Mouse (Mus musculus): Measurements from ENCODE around the gene Prm3. TPM values are rescaled to one million over a fixed set of nuclear protein-coding genes. Genes with fewer than 3 reads are reported as not detected.
"Not testable (repeated sequence)": the region's sequence is repeated elsewhere in the genome, so short reads cannot be mapped to it uniquely, and the experiment has no call there.

Prm3 gene
- polyA plus RNA-seq, 1 experiment, result not detected

DNA sequence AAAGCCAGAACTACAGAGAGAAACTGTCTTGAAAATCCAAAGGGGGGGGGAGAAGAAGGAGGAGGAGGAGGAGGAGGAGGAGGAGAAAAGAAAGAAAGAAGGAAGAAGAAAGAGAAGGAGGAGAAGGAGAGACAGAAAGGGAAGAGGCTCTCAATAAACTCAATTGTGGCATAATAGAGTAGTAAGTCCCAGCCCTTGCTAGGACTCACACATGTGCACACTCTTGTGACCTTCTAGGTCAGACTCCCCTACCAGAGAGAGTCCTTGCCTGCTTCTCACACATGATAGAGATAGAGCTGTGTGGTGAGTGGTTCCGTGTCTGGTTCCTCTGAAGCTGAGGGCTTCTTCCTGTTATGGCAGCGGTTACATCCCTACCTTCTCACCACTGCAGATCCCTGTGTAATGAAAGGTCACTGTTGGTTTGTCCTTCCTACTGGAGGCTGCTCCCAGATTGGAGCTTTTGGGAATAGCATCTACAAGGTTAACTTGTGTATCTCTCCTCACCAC lies 22.2 kb upstream of the Prm3 start, which contains the start of gene Gm11172:
Gene Gm11172, plus strand, starts transcription at position 51 of the 507 bp plus-strand sequence.
- Histone ChIP-seq H3K36me3 (ENCODE audit: control insufficient read depth, insufficient read depth, low read length, poor library complexity, severe bottlenecking) (no peaks in the 10 kb centered on the region), H3K27me3 (ENCODE audit: control insufficient read depth, insufficient read depth, low read length, poor library complexity, severe bottlenecking) (no peaks in the 10 kb centered on the region), H3K9me3 (replicated peaks; ENCODE audit: control insufficient read depth, insufficient read depth, low read length, poor library complexity, severe bottlenecking) (no peaks in the 10 kb centered on the region), H3K27ac (ENCODE audit: insufficient read depth, low read length) (no peak within 1 kb of the TSS), H3K4me1 (ENCODE audit: control insufficient read depth, insufficient read depth, low read length) (no peaks in the 10 kb centered on the region), H3K4me3 (ENCODE audit: low read depth, low read length) (no peak within 1 kb of the TSS), H3K9ac (ENCODE audit: low read depth, poor library complexity, severe bottlenecking) (no peak within 1 kb of the TSS)
- no peak for TF ChIP-seq EP300 (IDR thresholded peaks at IDR 0.05; ENCODE audit: insufficient read depth, low read depth, low read length)

DNA sequence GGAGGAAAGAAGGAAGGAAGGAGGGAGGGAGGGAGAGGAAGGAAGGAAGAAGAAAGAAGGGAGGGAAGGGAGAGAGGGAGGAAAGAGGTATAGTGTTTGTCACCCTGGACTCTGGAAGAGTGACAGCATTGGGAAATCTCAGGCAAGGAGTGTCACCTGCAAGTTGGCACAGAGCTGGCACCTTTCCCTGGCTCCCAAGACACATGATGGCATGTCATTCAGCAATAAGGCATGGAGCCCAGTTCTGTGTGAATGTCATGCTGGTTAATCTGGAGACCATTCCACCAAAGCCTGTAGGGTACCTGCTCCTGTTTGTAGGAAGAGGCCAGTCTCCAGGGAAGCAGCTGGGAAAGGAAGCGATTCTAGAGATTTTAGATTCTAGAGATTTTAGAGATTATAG lies 19.7 kb upstream of the Prm3 start:
- Histone ChIP-seq H3K27me3 (ENCODE audit: control insufficient read depth, insufficient read depth, low read length, poor library complexity, severe bottlenecking) (no peaks in the 10 kb centered on the region), H3K36me3 (ENCODE audit: control insufficient read depth, insufficient read depth, low read length, poor library complexity, severe bottlenecking) (no peaks in the 10 kb centered on the region), H3K4me3 (ENCODE audit: low read depth, low read length) (no peak overlapping the region), H3K4me1 (ENCODE audit: control insufficient read depth, insufficient read depth, low read length) (no peaks in the 10 kb centered on the region), H3K9ac (ENCODE audit: low read depth, poor library complexity, severe bottlenecking) (no peak overlapping the region), H3K27ac (ENCODE audit: insufficient read depth, low read length) (no peak overlapping the region), H3K9me3 (replicated peaks; ENCODE audit: control insufficient read depth, insufficient read depth, low read length, poor library complexity, severe bottlenecking) (no peaks in the 10 kb centered on the region)
- no peak for TF ChIP-seq CTCF (IDR thresholded peaks at IDR 0.05; ENCODE audit: low read depth, low read length)
- no peak for TF ChIP-seq EP300 (IDR thresholded peaks at IDR 0.05; ENCODE audit: insufficient read depth, low read depth, low read length)
- TF ChIP-seq POLR2A (IDR thresholded peaks at IDR 0.05; ENCODE audit: insufficient read depth, low read length), result no peak

- Histone ChIP-seq H3K9me3 (replicated peaks; ENCODE audit: control insufficient read depth, insufficient read depth, low read length, poor library complexity, severe bottlenecking) (no peaks in the 10 kb centered on the region), H3K36me3 (ENCODE audit: control insufficient read depth, insufficient read depth, low read length, poor library complexity, severe bottlenecking) (no peaks in the 10 kb centered on the region), H3K27me3 (ENCODE audit: control insufficient read depth, insufficient read depth, low read length, poor library complexity, severe bottlenecking) (no peaks in the 10 kb centered on the region), H3K9ac (ENCODE audit: low read depth, poor library complexity, severe bottlenecking) (no peak within 1 kb of the TSS), H3K27ac (ENCODE audit: insufficient read depth, low read length) (no peak within 1 kb of the TSS), H3K4me3 (ENCODE audit: low read depth, low read length) (no peak within 1 kb of the TSS), H3K4me1 (ENCODE audit: control insufficient read depth, insufficient read depth, low read length) (no peaks in the 10 kb centered on the region)
- no peak for TF ChIP-seq POLR2A (IDR thresholded peaks at IDR 0.05; ENCODE audit: insufficient read depth, low read length)
- TF ChIP-seq CTCF (IDR thresholded peaks at IDR 0.05; ENCODE audit: low read depth, low read length), result no peak
- no peak for TF ChIP-seq EP300 (IDR thresholded peaks at IDR 0.05; ENCODE audit: insufficient read depth, low read depth, low read length)
Observed at GRCm38 (mm10) chr16:10805789-10806527, 15.2 kb upstream of the Prm3 start, which contains the start of gene Prm1. Gene Prm1 (minus strand): TSS chr16:10805839.

DNA sequence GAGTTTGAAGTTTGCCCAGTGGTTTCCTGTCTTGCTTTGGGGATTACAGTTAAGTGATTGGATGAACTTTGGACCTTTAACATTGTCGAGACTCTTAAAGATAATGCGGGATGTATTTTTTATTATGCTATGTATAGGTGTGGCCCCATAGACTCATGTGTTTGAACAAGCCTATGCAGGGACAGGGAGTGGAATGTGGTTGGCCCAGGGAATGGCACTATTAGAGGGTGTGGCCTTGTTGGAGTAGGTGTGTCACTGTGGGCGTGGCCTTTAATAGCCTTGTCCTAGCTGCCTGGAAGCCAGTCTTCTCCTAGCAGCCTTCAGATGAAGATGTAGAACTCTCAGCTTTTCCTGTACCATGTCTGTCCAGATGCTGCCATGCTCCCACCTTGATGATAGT lies 11.7 kb upstream of the Prm3 start:
- H3K27ac ChIP-seq (ENCODE audit: insufficient read depth, low read length); H3K9me3 ChIP-seq (replicated peaks; ENCODE audit: control insufficient read depth, insufficient read depth, low read length, poor library complexity, severe bottlenecking); H3K4me1 ChIP-seq (ENCODE audit: control insufficient read depth, insufficient read depth, low read length); H3K4me3 ChIP-seq (ENCODE audit: low read depth, low read length); H3K27me3 ChIP-seq (ENCODE audit: control insufficient read depth, insufficient read depth, low read length, poor library complexity, severe bottlenecking); H3K9ac ChIP-seq (ENCODE audit: low read depth, poor library complexity, severe bottlenecking); H3K36me3 ChIP-seq (ENCODE audit: control insufficient read depth, insufficient read depth, low read length, poor library complexity, severe bottlenecking): not testable (repeated sequence)

DNA sequence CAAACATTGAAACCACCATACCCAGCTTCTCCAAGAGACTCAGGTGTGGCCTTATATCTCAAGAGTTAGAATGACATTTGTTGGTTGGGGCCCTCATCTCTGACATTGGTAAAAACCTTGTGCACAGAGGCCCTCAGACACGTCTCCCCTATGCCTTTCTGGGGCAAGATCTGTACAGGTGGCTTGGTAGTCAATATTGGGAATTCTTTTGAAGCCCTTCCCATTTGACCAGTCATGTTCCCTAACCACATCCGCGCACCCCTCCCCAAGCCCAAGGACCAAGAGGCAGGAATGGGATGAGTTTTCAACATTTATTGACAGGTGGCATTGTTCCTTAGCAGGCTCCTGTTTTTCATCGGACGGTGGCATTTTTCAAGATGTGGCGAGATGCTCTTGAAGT lies 5.3 kb upstream of the Prm3 start, which contains the start of gene Prm2:
Gene Prm2, minus strand, starts transcription at position 101 of the 400 bp plus-strand sequence.
- Histone ChIP-seq H3K27ac (ENCODE audit: insufficient read depth, low read length) (no peak within 1 kb of the TSS), H3K9ac (ENCODE audit: low read depth, poor library complexity, severe bottlenecking) (no peak within 1 kb of the TSS), H3K9me3 (replicated peaks; ENCODE audit: control insufficient read depth, insufficient read depth, low read length, poor library complexity, severe bottlenecking) (no peaks in the 10 kb centered on the region), H3K4me1 (ENCODE audit: control insufficient read depth, insufficient read depth, low read length) (no peaks in the 10 kb centered on the region), H3K36me3 (ENCODE audit: control insufficient read depth, insufficient read depth, low read length, poor library complexity, severe bottlenecking) (no peaks in the 10 kb centered on the region), H3K4me3 (ENCODE audit: low read depth, low read length) (no peak within 1 kb of the TSS), H3K27me3 (ENCODE audit: control insufficient read depth, insufficient read depth, low read length, poor library complexity, severe bottlenecking) (no peaks in the 10 kb centered on the region)
- TF ChIP-seq EP300 (IDR thresholded peaks at IDR 0.05; ENCODE audit: insufficient read depth, low read depth, low read length) (no peak), CTCF (IDR thresholded peaks at IDR 0.05; ENCODE audit: low read depth, low read length) (no peak), POLR2A (IDR thresholded peaks at IDR 0.05; ENCODE audit: insufficient read depth, low read length) (no peak)

DNA sequence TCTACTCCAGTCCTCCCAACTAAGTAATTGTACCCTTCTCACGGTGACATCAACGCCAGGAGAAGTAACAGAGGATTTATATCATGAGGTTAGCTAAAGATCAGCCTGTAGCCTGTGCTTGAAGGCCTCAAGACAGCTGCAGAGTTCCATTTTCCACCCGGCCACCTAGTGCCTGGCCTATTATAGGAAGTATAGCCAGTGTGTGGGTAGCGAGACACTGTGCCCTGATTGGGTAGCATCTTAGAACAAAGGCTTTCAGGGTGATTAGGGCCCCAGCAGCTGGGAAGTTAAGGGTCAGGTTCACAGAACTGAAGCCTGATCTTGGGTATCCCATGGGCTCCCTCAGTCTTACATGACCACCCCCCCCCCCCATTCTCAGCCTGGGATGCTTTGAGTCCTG lies 1.8 kb downstream of the Prm3 start:
- Histone ChIP-seq H3K4me1 (ENCODE audit: control insufficient read depth, insufficient read depth, low read length) (peaks cover 1% of the 10 kb centered on the region), H3K9ac (ENCODE audit: low read depth, poor library complexity, severe bottlenecking) (no peak overlapping the region), H3K4me3 (ENCODE audit: low read depth, low read length) (no peak overlapping the region), H3K27me3 (ENCODE audit: control insufficient read depth, insufficient read depth, low read length, poor library complexity, severe bottlenecking) (no peaks in the 10 kb centered on the region; the same call in 1 of the 2 replicates), H3K36me3 (ENCODE audit: control insufficient read depth, insufficient read depth, low read length, poor library complexity, severe bottlenecking) (no peaks in the 10 kb centered on the region), H3K9me3 (replicated peaks; ENCODE audit: control insufficient read depth, insufficient read depth, low read length, poor library complexity, severe bottlenecking) (no peaks in the 10 kb centered on the region), H3K27ac (ENCODE audit: insufficient read depth, low read length) (no peak overlapping the region)
- TF ChIP-seq POLR2A (IDR thresholded peaks at IDR 0.05; ENCODE audit: insufficient read depth, low read length), result no peak
